Mouse (Mus musculus) megakaryocyte-erythroid progenitor cell, adult 5 weeks (primary cell): ENCODE results near the gene Nenf. TPM values are rescaled to one million over a fixed set of nuclear protein-coding genes. Genes with fewer than 3 reads are reported as not detected.

Experiments used
- polyA plus RNA-seq: library from polyadenylated mRNA; stranded (reverse); fragments of >175 nt; gene quantifications from 2 replicates; pipeline ENCODE4 v1.2.3, GENCODE M21; 2012

Nenf gene
- 38.1 and 61.4 TPM in 2 replicates for polyA plus RNA-seq

GRCm38 (mm10) chr1:191317591-191318196, at the start of gene Nenf:
Nenf (minus strand) TSS chr1:191318194.

GRCm38 (mm10) chr1:191325726-191326232, 7.8 kb upstream of the Nenf start, which contains the start of gene Tmem206:
Tmem206 (plus strand) TSS chr1:191325912.

Other genes starting within 250 kb of the Nenf start
- 9.2 and 12.2 TPM in 2 replicates for gene Batf3, start 220.3 kb downstream of the Nenf start, polyA plus RNA-seq
- 0.31 and 0.75 TPM in 2 replicates for gene Fam71a, start 153.4 kb downstream of the Nenf start, polyA plus RNA-seq
- gene Atf3, start 100.2 kb downstream of the Nenf start, polyA plus RNA-seq, result 35.3 and 41.6 TPM in 2 replicates
- gene Tmem206, start 7.7 kb upstream of the Nenf start, polyA plus RNA-seq, result 10.6 and 12.2 TPM in 2 replicates
- 69.1 and 77.4 TPM in 2 replicates for gene Ppp2r5a, start 85.1 kb upstream of the Nenf start, polyA plus RNA-seq